Mouse (Mus musculus) adrenal gland, postnatal 4 days (tissue): ENCODE measurements around the gene Olfr65. TPM values are rescaled to one million over a fixed set of nuclear protein-coding genes. Genes with fewer than 3 reads are reported as not detected.

ENCODE experiments used
- DNase-seq, 2 experiments: peaks; one replicate each; pipeline ENCODE4 v3.0.0; 2021 to 2022; ENCODE audit warnings: low spot score in 2 of 2, mixed read lengths in 2 of 2
- long read RNA-seq, 2 experiments: library from polyadenylated mRNA; stranded (forward); transcript quantifications; one replicate each; pipeline ENCODE4 v2.0.0; 2021
- total RNA-seq, 2 experiments: library from RNA; stranded (reverse); gene quantifications; 2 replicates each; pipeline ENCODE4 v1.2.3; 2021

Gene Olfr65
- not detected for total RNA-seq
- long read RNA-seq, experiment 1: 0 reads
- long read RNA-seq, experiment 2: 0 reads

- no peak for DNase-seq
Measured at GRCm38 (mm10) chr7:103903187-103903586, at the start of gene Olfr65. Gene Olfr65 (plus strand): TSS chr7:103903487.

DNA sequence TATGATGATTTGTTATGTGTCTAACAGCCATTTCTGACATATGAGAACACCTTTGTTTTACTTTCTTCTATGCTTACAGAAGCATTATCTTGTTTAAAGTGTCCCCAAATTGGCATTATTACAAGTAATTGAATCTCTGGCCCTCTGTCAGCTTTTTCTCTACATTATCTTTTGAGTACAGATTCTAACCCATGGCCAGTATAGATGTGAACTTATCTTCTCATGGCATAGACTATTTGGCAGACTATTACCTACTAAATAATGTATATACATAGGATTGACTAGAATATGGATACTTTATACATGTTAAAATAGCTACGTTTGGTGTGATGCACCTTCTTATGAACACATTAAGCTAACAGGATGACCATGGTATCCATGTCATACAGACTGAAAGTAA, 48.6 kb upstream of the Olfr65 start:
- no peak for DNase-seq

GRCm38 (mm10) chr7:103859076-103859475, 44.2 kb upstream of the Olfr65 start:
- no peak for DNase-seq

DNA sequence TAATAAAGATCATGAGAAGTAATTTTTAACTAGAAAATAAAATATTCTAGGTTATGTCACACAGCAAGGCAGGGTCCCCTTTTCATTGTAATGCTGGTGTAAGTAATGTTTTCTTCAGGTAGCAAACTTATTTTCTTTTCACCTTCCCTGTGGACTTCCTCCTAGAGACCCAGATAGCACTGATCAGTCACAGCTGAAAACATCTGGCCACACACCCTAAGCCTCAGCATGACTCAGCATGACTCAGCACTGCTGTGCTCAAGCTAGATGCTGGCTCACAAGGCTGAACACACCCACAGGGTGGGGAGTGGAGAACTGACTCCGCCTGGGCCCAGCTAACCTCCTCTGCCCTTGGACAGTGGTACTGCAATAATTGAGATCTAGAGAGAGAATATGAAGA, 42.4 kb upstream of the Olfr65 start:
- peak in 1 of 2 experiments; percentile 16 for DNase-seq

- no peak for DNase-seq
Measured at GRCm38 (mm10) chr7:103861531-103861930, 41.8 kb upstream of the Olfr65 start.

GRCm38 (mm10) chr7:103865716-103866115, 37.6 kb upstream of the Olfr65 start:
- DNase-seq: no peak

DNA sequence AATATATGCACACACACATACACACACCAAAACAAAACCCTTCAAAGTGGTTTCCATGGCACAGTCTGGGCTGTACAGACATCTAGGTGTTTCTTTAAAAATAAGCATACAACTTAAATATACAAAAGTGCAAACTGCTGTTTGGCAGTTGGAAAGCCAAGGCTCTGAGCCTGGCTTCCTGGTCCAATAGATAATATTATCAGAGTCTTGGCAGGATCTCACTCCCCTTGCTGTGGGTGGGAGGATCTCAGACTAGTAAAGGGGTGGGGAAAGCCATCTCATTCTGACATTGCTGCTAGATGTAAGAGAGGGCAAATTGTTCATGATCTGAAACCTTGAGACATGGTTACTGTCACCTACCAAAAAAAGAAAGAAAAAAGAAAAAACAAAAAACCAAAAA, 32.6 kb upstream of the Olfr65 start:
- no peak for DNase-seq

GRCm38 (mm10) chr7:103873064-103873463, 30.2 kb upstream of the Olfr65 start:
- no peak for DNase-seq

DNA sequence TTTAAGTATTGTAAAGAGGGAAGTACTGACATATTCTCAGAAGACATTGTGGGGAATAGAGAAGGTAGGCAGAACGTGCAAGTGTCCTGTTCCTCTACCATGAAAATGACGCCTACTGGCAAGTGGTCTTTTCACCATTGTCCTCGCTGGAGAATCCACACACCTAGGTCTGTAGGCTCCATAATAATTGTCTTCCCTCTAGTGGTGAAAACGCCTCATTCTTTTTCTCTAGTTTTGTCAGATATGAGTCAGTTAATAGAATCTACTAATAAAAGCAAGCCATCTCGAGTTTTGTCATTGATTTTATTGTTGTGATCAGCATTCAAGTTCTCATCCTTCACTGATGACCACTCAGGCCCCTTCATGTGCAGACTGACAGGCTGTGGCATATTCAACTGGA, 28.8 kb upstream of the Olfr65 start:
- DNase-seq: no peak

DNA sequence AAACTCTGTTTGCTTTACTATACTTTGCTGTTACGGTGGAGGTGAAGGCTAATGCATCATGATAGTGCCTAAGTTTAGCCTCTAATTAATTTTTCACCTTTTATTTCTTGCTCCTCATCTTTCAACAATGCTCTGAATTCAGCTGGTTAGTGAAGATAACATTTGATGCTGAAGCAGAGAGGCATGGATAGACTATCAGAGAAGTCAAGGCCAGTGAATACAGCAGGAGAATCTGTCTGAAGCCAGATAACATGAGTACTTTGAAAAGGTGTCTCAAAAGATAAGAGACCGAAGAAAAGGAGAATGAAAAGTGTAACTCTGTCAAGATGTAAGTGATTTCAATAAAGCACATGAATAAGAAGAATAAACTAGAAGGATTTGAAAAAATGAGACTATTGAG, 26.2 kb upstream of the Olfr65 start:
- no peak for DNase-seq

GRCm38 (mm10) chr7:103886152-103886551, 17.1 kb upstream of the Olfr65 start, which contains the start of gene Olfr66:
Gene Olfr66 (minus strand): TSS chr7:103886252.
- DNase-seq: no peak

GRCm38 (mm10) chr7:103894385-103894784, 8.9 kb upstream of the Olfr65 start, which contains the start of gene Olfr64:
Gene Olfr64 (minus strand): TSS chr7:103894485.
- no peak for DNase-seq

- no peak for DNase-seq
Measured at GRCm38 (mm10) chr7:103910047-103910446, 6.8 kb downstream of the Olfr65 start.

DNA sequence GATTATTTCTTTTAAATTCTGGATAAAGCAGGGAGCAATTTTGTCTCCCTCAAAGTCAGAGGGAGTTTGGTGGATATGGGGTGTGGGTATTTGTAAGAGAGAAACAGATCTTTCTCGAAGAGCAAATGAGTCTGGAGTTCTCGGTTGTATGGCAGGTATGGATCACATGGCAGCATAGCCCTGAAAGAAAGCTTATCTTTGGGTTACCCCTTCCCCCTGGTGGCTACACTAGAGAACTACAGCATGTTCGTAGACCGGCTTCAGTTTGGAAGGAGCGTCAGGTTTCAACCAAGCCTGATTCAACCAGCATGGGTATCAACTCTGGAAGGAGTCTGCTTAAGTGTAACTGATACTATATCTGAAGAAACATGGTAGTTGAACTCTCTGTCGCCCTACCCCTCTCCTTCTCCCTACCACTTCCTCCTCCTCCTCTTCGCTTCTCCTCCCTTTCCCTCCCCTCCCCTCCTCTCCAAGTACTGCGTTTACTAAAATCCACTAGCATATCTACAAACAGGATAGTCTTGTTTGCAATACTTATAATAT, 9.8 kb downstream of the Olfr65 start:
- DNase-seq: no peak

GRCm38 (mm10) chr7:103915338-103915737, 12.1 kb downstream of the Olfr65 start:
- DNase-seq: no peak

DNA sequence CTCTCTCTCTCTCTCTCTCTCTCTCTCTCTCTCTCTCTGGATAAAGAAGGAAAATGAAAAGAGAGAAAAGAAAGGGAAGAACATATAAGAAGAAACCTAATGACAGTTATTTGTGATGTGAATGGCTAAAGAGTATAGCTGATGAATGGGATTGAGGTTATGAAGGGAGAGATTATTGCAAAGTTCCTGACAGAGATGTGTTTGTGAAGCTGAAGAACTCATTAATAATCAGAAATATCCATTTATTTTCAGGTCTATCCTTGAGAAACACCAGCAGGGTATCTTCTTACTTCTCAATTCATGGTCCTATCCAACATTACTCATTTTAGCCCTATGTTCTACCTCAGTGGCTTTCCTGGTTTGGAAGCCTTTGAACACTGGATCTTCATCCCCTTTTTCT, 25.2 kb downstream of the Olfr65 start, which contains the start of gene Olfr631:
Gene Olfr631 (plus strand): TSS at position 301 of the 400 bp plus-strand sequence.
- no peak for DNase-seq

- no peak for DNase-seq
Measured at GRCm38 (mm10) chr7:103934264-103934663, 31.0 kb downstream of the Olfr65 start, which contains the start of gene Olfr632. Gene Olfr632 (plus strand): TSS chr7:103934347.

GRCm38 (mm10) chr7:103942730-103943129, 39.4 kb downstream of the Olfr65 start:
- DNase-seq: no peak

DNA sequence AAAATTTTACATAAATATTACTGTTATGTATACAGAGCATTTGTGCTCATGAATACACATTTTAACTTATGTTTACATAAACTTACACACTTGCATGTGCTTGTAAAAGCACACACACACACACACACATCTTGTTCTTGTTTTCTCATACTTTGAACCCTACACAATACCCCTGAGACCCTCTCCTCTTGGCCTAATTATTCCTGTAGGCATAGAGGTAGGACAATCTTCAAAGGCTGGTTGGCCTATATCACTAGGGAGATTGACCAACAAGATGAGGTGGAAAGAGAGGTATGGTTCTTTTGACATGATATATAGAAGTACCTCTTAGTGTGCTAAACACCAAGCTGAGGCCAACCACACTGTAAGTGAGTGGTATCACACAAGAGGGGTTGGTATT, 40.9 kb downstream of the Olfr65 start, which contains the start of gene Olfr633:
Gene Olfr633 (plus strand): TSS at position 301 of the 400 bp plus-strand sequence.
- DNase-seq: no peak
